Mouse (Mus musculus): ENCODE measurements at regions not wholly inside any gene's neighbourhood (a gene's known extent, or its start where the extent isn't known, plus 50 kb on each side); places are given as distances from the start of the nearest gene placed in this dataset.

DNA sequence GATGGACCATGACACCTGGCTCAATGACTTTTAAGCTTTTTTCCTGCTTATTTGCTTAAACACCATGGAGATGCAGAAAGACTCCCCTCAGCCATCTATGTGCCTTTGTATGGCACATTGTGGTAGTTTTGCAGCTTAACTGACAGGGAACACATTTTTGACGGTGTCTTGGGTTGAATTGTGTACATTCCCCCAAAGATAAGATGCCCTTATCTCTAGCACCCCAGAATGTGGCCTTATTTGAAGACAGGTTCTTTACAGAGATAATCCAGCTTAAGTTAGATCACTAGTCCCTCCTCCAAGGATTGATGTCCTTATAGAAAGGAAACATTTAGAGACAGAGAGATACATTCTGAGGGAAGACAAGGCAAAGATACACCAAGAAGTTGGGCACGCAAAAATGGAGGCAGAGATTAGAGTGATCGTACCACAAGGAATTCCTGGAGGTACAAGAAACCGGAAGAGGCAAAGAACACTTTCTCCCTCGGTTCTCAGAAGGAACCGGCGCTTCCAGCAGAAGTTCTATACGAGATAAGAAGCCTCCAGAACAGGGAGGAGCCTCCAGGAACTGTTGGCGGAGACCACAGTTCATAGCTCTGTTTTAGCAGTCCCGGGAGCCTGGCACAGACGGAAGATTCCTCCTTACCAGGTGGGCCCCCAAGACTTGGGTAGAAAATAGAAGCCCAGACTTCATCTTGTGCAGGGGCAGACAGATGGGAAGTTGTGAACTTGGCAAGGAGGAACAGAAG lies 58.8 kb upstream of the Acsl1 start:
- no peak for ATAC-seq (replicated peaks; ENCODE audit: poor library complexity)

DNA sequence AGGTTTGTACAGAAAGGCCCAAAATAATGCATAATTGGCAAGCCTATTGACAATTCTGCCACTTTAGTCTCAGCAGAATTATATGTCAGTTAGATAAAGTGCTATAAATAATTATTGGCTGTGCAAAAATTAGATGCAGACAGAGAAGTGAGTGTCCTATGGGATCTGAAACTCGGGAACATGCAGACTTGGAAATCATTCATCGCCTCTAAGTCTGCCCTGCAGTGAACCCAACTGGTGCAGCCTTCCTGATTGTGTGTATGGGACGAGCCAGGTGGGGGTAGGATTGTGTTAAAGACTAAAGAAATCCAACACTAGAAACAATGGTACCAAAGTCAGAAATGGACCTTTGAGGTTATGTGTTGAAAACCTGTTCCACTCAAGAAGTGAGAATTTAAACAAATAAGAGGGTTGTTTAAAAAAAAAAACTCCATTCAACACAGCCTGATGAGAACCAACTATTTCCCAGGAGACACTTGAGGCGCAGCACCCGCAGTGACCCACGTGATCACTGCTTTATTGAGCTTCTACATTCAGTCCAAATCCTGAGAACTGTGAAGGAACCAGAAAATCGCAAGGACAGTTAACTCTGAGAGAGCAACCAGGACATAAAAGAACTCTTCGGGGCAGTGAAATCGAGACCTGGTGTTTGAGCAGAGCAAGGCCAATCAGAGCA lies 57.4 kb upstream of the Acsl1 start:
- ATAC-seq (replicated peaks; ENCODE audit: poor library complexity), result no peak

DNA sequence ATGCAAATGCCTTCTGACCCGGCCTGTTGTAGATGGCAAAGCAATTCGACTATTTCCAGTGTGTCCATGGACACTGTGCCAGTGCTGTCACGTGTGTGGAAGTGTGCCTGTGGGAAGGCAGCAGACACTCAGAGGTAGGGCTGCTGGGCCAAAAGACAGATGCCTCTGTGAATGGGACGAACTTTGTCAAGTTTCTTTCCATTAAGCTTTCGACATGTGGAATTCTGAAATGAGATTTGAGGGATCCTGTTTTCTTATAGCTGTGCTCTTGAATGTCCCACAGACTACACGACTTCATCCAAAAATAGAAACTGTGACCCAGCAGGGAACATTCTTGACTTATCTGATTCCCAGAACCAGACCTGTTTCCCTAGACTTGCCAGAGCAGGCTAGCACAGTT lies 56.0 kb upstream of the Acsl1 start:
- no peak for ATAC-seq (replicated peaks; ENCODE audit: poor library complexity)

DNA sequence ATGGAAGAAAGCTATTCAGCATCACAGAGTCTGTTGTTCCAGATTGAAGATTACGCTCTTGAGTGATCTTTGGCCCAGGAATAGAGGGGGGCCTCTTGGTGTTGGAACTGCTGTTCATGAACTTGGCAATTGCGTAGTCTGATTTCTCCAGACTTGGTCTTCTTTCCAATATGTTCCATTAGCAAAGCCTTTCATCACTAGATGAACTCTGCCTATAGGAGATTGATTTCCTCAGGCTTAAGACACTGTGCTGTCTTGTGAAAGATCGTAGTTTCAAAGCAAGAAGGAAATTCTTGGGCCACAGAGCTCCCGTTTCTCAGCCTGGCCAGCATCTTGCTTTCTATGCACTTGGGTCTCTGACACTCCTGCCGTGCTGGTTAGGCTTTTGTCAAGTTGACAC lies 51.4 kb upstream of the Acsl1 start:
- peak; percentile 70 for ATAC-seq (replicated peaks; ENCODE audit: poor library complexity)

DNA sequence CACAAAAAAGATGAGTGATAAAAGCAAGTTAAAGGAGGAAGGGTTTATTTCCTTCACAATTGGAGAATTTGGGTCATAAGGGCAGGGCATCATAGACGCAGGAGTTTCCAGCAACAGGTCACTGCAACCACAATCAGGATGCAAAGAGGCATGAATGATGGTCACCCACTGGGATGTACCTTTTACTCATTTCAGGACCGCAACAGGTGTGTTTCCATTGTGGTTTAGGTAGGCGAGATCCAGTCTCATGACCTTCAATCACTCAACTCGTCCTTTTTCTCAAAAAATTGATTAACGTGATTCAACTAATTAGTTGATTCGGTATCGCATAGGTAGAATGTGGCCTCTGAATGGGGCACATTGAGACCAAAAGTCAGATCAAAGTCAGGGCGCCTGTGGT lies 50.4 kb upstream of the Acsl1 start:
- no peak for ATAC-seq (replicated peaks; ENCODE audit: poor library complexity)
